Mouse (Mus musculus): ENCODE measurements around the gene Chst13. TPM values are rescaled to one million over a fixed set of nuclear protein-coding genes. Genes with fewer than 3 reads are reported as not detected.

Gene Chst13
- total RNA-seq (2017): 0.86 and 2.4 TPM in 2 replicates

DNA sequence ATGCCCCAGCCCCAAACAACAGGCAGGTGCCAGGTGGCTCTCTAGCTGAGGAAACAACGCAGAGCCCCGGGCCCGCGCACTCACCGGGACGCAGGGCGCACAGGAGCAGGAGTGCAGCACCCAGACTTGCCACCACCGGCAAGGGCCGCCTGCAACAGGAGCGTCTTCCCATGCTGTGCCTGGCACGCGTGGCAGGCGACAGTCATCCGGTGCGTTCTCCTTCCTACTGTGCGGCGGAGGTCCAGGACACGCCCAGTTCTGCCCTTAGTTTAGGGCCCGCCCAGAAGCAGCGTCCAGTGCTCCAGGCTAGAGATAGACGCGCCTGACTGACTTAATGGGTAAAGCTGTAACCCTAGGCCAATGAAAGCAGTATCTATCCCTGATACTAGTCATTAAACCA lies at the start of gene Chst13:
Gene Chst13 (minus strand): TSS at position 195 of the 400 bp plus-strand sequence.
- ATAC-seq (ENCODE audit: extremely low read depth, insufficient number of reproducible peaks, low FRiP score, poor library complexity, severe bottlenecking): peak; percentile 67

DNA sequence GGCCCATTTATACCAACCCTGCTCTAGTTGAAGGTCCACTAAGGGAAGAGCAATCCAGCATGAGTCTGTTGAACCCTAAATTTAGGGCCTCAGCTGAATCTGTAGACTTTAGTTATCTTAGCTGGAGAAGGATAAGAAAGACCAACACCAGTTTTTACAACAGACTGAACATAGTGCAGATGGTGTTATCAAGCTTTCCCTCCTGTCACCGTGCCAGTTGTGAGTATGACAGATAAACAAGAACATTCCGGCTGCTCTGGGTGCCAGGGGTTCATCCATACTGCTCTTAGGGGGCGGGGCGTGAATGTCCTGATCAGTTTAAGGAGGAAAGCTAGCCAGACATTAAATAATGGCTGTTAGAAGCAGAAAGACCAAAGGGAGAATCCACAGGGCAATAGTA lies 49.7 kb upstream of the Chst13 start:
- ATAC-seq (ENCODE audit: extremely low read depth, insufficient number of reproducible peaks, low FRiP score, poor library complexity, severe bottlenecking): no peak

DNA sequence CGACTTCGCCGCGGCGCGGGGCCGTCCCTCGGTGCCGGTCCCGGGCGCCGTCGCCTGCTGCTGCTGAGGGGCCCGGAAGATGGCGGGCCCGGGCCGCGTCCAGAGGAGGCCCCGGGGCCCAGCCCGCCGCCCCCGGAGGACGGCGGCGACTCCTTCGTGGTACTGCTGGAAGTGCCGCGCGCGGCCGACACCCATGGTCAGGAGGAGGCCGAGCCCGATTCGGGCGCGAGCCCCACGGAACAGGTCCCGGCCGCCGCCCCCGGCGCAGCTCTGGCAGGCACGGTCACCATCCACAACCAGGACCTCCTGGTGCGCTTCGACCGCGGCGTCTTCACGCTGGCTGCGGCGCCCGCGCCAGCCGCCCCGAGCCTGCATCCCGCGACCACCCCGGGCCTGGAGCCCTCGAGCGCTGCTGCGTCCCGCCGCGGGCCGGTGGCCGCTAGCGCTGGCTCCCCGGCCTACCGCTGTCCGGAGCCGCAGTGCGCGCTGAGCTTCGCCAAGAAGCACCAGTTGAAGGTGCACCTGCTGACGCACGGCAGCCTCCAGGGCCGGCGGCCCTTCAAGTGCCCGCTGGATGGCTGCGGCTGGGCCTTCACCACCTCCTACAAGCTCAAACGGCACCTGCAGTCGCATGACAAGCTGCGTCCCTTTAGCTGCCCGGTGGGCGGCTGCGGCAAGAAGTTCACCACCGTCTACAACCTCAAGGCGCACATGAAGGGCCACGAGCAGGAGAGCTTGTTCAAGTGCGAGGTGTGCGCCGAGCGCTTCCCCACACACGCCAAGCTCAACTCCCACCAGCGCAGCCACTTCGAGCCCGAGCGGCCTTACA lies 45.0 kb upstream of the Chst13 start:
- ATAC-seq (ENCODE audit: extremely low read depth, insufficient number of reproducible peaks, low FRiP score, poor library complexity, severe bottlenecking): peak; percentile 11; the same call in 1 of the 2 replicates

DNA sequence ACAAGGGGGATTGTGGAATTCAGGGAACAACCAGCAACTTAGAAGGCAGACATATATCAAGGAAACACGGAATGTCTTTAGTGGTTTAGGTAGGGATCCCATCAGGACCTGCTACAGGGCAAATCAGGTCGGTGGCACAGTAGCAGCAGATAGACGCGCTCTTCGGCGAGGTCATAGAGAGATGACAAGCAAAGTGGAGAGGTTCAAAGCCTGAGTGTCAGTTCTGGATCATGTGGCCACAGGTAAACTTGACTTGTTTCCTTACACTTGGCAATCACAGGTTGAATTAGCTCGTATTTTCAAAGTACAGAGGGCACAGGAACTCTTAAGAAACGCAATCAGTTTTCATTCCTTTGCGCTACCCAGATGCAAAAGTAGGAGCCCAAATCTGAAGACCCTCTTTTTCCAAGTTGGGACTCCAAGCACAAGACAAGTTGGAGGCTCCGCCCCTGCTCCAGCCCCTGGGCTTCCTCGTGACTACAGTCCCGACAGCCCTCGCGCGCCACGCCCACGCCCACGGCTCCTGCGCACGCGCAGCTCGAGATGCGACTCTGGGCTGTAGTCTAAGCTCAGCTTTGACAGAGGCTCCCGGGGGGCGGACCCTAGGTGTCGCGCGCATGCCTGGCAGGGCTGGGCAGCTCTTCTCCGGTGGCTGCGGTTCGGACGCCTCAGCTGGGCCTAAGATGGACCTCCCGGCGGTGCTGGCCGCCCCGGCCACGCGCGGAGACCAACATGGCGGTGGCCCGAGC lies 44.2 kb upstream of the Chst13 start, which contains the start of gene Zxdc:
Gene Zxdc (plus strand): TSS at position 517 of the 749 bp plus-strand sequence.
- ATAC-seq (ENCODE audit: extremely low read depth, insufficient number of reproducible peaks, low FRiP score, poor library complexity, severe bottlenecking): peak; percentile 88

DNA sequence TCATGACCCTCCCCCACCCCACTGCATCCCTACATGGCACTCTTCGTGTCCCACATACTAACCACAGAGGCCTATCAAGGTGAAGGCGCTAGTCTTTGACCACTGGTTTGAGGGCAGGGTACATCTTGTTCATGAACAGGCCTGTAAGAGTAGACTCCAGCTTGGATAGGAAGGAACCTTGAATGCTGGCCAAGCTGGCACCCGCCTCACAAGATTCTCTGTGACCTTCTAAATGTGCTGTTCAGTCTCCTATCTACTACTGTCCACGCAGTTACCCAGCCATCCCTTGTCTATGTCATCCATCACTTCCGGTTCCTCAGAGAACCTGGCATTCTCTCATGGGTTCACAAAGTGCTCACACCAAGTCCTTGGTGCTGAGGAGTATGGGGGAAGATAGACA lies 38.3 kb upstream of the Chst13 start:
- ATAC-seq (ENCODE audit: extremely low read depth, insufficient number of reproducible peaks, low FRiP score, poor library complexity, severe bottlenecking): no peak

DNA sequence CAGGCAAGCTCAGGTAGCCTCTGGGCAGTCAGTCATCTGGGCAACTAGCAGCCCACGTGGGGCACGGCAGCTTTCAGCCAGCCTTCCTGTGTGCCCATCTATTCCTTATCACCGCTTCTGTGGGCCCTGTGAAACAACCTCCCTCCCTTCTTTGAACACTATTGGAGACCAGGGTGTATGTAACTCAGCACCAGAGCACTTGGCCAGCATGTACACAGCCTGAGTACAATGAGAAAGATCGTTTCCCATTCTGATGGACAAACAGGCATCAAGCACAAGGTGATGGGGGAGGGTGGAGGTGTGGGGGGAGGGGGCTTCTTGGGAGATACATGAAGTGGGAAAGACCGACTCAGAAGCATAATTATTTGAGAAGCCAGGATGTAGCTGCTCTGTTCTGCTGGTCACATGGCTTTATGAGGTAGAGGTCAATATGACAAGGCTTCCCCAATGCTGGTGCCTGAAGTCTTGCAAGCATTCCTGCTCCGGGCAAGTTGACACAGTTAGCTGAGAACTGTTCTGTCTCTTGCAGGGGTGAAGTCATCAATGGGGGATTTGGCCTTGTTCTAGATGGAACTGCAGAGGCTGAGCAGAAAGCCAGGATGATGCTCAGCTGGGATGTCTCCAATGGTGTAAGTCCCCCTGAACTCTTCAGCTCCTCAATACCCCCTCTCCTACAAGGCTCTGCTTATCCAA lies 36.1 kb upstream of the Chst13 start:
- ATAC-seq (ENCODE audit: extremely low read depth, insufficient number of reproducible peaks, low FRiP score, poor library complexity, severe bottlenecking): no peak

DNA sequence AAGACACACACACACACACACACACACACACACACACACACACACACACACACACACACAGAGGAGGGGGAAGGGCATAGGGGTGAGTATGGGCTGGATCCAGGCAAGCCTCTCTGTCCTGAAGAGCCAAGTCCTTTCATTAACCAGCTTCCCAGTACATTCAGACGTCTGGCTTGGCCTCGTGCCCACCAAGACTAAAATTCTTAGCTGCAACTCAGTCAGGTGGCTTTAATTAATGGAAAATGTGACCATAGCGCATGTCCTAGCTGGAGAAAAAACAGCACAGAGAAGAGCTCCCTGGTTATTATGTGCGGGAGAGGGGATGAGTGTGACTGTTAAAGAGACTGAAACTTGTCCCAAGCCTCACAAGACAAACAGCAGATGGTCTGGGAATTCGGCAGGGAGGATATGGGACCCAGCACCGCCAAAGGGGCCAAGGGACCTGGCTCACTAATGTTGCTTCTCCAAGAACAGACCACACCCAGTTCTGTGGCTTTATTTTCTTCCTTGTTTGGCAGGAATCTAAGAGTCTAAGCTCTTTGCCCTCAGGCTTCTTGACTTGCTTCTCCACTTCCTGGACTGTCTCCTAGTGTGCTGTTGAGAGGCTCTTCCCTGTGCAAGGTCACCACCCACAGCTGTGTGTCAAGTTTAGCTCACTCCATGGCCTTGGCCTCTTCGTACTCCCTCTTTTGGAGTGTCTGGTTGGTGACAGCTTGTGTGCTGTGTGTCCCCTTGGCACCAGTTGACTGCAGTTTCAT lies 35.2 kb upstream of the Chst13 start:
- ATAC-seq (ENCODE audit: extremely low read depth, insufficient number of reproducible peaks, low FRiP score, poor library complexity, severe bottlenecking): no peak

DNA sequence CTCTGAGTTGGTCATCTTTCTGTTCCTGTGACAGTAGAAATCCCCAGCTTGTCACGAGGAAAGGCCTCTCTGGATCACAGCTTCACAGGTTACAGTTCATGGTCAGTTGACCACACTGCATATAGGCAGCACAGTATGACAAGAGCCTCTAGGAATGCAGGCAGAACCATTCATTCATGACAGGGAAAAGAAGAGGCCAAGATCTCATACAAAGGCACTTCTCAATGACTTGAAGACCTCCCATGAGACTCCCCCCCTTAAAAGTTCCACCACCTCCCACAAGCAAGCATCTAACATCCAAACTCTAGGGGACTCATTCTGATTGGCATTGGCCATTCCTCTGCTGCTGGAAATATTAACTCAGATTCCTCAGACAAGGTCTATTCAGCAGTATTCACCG lies 34.5 kb upstream of the Chst13 start:
- no peak for ATAC-seq (ENCODE audit: extremely low read depth, insufficient number of reproducible peaks, low FRiP score, poor library complexity, severe bottlenecking)

DNA sequence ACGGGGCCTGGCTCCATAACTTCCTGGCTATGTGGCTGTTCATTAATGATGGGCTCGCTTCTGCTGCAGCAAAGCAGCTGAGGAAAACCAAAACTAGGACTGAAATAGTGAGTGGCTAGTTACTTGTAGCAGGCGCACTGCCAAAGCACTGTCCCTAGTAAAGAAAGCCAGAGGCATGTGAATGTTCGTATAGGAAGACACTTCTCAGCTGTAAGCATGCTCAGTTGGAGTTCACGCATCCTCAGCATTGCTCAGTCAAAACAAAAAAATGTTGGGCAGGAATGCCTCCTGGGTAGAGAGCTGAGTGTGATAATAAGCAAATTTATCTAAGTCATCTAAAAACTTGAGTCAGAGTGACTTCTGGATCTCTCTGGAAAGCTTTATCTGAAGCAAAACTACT lies 33.2 kb upstream of the Chst13 start:
- ATAC-seq (ENCODE audit: extremely low read depth, insufficient number of reproducible peaks, low FRiP score, poor library complexity, severe bottlenecking): no peak

DNA sequence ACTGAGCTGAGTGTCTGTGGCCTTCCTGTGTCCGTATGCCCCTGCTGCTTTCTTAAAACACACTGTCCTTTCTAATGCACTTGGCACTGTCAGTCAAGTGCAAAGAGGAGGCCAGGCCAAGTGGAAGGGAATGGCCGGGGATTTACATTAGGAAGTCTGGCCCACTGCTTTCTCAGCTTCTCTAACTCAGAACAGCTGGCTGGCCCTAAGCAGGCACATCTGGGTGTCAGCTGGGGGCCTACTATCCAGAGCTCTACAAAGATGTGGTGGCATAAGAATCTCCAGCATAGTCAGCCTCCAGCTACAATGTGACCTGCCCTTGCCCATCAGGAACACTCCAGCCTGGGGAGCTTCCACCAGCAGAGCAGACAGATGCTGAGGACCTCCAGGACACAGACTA lies 25.0 kb upstream of the Chst13 start:
- no peak for ATAC-seq (ENCODE audit: extremely low read depth, insufficient number of reproducible peaks, low FRiP score, poor library complexity, severe bottlenecking)

DNA sequence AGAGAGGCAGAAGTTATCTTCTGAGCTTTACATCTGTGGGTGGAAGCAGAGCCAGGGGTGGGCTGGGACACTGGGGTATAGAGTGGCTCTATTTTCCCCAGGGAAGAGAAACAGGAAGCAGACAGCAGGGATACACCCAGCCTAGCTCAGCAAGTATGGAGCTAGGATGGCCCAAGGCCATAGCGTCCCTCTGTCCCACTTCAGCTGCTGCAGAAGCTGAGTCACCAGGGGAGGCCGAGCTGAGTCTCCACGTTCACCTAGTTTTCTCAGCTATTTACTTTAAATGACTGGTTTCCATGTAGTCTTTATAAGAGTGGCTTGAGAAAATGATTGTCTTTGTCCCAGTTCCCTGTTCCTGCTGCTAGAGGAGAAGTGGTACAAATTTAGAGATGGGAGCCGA lies 23.5 kb upstream of the Chst13 start:
- no peak for ATAC-seq (ENCODE audit: extremely low read depth, insufficient number of reproducible peaks, low FRiP score, poor library complexity, severe bottlenecking)

DNA sequence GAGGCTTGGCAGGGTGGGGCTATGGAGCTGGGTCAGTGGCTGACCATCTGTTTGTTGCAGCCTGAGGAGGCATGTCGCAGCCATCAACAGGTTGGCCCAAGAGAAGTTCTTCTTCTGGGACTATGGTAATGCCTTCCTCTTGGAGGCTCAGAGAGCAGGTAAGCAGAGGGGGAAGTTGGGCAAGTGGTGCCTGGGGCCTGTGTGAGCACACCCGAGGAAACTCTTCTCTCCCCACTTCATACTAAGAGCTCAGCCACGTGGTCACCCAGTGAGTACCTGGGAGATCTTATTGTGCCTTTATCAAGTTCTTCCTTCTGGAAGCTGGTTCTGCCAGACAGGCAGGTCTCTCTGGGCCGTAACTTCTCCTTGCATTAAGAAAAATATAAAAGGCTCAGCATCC lies 22.2 kb upstream of the Chst13 start:
- ATAC-seq (ENCODE audit: extremely low read depth, insufficient number of reproducible peaks, low FRiP score, poor library complexity, severe bottlenecking): no peak

DNA sequence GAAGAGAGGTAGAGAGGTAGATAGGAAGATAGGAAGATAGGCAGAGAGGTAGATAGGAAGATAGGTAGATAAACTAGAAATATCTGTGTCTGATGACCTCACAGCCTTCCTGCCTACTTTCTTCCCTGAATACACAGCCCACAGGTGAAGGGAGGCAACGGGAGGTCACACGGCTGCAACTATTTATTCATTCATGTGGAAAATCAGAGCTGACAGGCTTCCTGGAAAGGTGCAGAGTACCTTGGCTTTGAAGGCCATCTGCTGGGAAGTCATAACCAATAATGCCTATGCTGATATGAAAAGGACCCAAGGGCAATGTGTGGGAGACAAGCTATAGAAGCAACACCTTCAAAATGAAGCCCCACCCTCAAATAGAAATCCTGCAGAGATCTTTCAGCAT lies 17.4 kb upstream of the Chst13 start:
- no peak for ATAC-seq (ENCODE audit: extremely low read depth, insufficient number of reproducible peaks, low FRiP score, poor library complexity, severe bottlenecking)

DNA sequence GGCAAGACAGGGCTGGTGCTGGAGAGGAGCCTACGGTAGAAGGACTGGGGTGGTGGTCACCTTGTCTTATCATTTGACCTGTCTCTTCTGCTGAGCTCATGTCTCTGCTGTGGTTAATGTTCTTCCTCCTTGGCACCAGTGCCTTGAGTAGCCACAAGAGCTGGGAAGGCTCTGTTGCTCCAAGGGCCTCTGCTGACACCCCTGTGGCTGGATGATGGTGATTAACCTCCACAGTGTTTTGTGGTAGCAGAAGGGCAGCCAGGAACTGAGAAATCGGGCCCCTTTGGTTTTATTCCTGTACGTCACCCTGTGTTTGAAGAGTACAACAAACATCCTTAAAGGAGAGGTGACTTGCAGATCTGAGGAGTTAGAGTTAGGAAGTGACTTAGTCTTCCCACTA lies 9.3 kb upstream of the Chst13 start:
- ATAC-seq (ENCODE audit: extremely low read depth, insufficient number of reproducible peaks, low FRiP score, poor library complexity, severe bottlenecking): no peak

DNA sequence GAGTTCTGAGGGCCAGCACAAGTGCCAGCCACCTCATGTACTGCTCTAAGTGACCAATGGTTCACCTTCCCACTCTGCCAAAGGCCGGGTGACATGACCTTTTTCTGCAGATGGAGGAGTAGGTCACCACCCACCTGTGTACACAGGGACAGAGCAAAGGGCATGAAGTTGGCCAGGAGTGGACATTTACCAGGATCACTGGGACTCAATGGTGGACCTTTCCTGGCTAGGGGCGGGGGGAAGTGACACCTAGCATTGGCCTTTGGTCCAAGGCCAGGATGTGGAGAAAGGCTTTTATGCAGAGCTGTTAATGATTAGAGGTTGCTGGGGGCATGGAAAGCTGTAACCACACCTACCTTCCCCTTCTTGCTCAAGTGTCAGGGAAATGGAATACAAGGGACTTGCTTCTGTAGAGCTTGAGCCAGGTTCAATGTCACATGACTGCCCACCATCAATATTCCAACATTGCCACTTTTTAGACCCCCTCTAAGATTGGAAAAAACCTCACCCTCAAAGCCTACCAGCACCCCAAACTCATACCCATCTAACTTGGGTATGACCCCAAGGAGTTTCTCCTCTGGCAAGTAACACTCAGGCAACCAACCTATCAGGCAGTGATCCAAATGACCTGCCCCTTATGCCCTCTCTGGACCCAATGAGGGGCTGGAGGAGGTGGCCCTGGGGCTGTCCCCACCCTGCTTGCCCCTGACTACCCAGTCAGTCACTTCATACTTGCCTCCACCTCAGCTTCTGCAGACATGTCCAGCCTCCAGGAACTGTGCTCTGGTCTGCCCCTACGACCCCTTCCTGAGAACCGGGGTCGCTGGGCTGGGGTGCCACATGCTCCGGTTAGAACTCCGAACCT lies 7.8 kb upstream of the Chst13 start, which contains the start of gene Uroc1:
Gene Uroc1 (plus strand): TSS at position 724 of the 865 bp plus-strand sequence.
- no peak for ATAC-seq (ENCODE audit: extremely low read depth, insufficient number of reproducible peaks, low FRiP score, poor library complexity, severe bottlenecking)

DNA sequence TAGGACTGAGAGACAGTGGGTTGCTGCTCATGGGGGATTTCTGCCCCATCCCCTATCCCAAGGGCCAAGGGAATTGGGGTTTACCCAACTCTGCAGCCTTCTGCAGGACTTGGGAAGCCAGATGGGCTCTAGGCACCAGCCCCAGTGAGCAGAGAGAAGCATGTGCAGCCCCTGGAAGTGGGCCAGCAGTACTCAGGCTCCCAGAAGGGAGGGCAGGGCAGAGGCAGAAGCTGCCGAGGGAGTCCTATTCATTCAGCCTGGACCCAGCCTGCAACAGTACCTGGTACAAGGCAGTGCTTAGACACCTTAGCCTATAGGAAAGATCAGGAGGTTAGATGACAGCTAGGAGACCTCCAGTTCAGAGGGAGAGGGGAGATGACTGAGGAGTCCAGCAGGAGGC lies 5.0 kb upstream of the Chst13 start:
- no peak for ATAC-seq (ENCODE audit: extremely low read depth, insufficient number of reproducible peaks, low FRiP score, poor library complexity, severe bottlenecking)

DNA sequence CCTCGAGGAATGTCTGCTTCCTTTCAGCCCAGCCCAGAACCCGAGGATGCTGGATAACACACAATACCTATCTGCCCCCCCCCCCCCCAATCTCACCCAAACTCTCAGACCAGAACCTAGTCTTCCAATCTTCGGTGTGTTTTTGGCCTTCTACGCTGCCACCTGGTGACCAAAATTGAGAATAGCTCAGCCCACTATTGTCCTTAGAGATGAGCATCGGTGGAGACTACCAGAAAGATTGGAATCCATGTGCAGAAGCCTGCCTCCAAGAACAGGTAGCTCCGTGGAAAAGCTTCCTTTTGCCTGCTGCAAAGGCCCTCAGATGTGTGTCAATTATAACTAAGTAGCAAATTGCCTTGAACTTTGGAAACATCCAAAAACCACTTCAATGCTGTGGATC lies 2.7 kb upstream of the Chst13 start:
- peak; percentile 28; the same call in 1 of the 2 replicates for ATAC-seq (ENCODE audit: extremely low read depth, insufficient number of reproducible peaks, low FRiP score, poor library complexity, severe bottlenecking)

DNA sequence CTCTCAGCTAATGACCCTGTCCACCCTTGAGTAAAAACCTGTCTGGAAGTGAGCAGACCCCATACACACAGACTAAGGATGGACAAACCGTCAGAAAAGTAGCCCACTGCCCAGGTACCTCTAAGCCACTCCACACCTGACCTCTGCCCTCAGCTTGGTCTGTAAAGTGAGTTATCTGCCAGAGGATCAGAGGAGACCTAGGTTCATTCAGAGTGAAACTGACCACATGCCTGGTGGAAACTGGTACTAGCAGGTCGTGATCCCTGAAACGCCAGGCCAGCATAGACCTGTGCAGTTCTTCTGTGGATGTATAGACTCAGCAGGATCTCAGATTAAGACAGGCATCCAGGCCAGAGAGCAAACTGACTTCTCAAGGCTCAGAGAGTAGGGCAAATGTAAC lies 522 bp downstream of the Chst13 start:
- ATAC-seq (ENCODE audit: extremely low read depth, insufficient number of reproducible peaks, low FRiP score, poor library complexity, severe bottlenecking): no peak

Data from neutrophil, adult 5-6 weeks (primary cell).